Mouse (Mus musculus) T-helper 1 cell (primary cell): Measurements from ENCODE around the gene Rhog.
"Not testable (repeated sequence)": the region's sequence is repeated elsewhere in the genome, so short reads cannot be mapped to it uniquely, and the experiment has no call there.

ENCODE experiments used
- in situ Hi-C: fragments of 300-600 bp; cut with MboI, MseI; formaldehyde crosslinking; loops from one replicate; pipeline ENCODE4 v1.15.1; 2025; ENCODE audit warnings: high pct_unique_total_duplicates

Rhog gene

GRCm38 (mm10) chr7:102255954-102256353 lies at the start of gene Rhog:
Rhog (minus strand) TSS chr7:102256054.
- in situ Hi-C loops: loop anchor here (5.0 kb wide), 1 partner anchor 166 kb away; no protein-coding TSS in a partner anchor

DNA sequence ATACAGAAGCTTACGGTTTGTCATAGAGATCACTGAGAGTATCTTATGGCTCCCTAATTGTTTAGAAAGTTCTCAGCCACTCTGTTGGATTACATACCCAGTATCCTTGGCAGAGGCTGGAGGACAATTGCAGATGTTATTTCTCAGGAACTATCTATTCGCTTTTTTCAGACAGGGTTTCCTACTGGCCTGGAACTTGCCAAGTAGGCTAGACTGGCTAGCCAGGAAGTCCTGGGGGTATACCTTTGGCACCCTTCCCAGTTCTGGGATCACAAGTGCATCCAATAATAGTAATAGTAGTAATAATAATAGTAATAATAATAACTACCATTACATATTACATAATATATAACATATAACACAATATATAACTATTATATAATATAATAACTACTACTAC lies 49.7 kb upstream of the Rhog start:
- in situ Hi-C loops: no loop called here

DNA sequence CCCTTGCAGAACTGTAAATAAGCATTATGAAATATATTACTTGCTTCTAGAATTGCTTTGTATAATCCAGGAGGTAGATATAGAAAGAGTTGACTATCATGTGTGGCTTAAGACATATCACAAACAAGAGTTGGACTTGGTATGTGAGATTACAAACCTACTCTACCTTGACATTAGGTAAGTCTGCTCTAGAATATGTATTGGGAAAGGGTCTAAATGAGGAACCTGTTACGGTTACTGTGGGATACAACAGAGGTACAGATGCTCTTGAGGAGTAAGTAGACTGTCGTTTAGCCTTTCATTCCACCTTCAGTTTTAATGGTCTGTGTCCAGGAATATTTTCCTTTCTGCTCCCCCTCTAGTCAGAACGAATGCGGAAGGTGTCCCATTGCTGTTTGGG lies 46.6 kb upstream of the Rhog start:
- in situ Hi-C loops: no loop called here

GRCm38 (mm10) chr7:102300761-102301160 lies 44.9 kb upstream of the Rhog start:
- in situ Hi-C loops: no loop called here

DNA sequence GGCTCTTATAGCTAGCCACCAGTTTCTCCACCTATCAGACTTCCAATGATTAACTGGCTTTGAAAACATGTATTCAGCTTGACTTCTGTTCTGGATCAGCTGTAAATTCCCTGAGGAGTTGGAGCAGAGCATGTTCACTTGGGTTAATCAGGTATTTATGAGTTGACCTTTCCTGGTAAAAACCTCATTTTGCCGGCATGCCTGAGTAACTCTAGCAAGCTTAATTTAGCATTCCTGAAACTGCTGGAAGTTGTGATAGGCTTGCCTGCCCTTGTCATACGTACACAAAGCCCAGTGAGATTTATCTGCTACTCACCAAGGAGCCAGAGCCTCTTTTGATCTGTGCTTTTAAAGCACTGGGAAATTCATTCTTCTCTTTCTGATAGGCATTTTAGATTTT lies 37.4 kb upstream of the Rhog start:
- in situ Hi-C loops: no loop called here

DNA sequence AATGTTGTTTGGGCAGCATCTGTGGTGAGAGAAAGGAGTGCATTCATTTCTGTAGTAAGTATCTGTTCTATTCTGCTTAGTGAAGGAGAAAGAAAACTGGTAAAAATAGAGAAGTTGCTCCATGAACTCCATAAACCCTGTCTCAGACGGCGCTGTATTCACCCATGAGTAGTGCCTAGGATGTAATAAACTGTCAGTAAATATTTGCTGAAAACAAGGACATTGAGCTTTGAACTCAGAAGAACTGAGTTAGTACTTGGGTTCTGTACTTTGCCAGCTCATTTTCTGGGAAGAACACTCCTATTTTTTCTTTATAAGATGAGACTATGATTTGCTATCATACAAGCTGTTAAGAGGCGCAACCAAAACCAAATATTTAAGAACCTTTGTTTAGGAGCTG lies 36.4 kb upstream of the Rhog start:
- in situ Hi-C loops: no loop called here

DNA sequence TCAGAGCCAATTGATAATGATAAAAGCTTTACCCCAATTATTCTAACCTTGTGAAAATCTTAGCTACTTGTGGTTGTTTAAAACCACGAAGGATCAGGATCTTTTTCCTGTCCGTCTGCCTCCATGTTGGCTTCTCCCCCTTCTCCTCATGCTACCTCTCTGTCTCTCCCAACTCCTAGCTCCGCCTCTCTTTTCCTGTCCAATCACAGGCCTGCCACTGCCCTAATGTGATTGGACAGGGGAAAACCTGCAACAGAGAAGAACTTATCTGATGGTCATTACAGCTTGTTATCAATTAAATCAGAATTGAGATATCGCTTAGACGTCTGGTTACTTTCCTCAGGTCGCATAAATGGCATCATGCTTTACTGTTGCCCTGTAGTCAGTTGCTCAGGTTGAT lies 33.6 kb upstream of the Rhog start:
- in situ Hi-C loops: no loop called here

GRCm38 (mm10) chr7:102282261-102282660 lies 26.4 kb upstream of the Rhog start:
- in situ Hi-C loops: no loop called here

DNA sequence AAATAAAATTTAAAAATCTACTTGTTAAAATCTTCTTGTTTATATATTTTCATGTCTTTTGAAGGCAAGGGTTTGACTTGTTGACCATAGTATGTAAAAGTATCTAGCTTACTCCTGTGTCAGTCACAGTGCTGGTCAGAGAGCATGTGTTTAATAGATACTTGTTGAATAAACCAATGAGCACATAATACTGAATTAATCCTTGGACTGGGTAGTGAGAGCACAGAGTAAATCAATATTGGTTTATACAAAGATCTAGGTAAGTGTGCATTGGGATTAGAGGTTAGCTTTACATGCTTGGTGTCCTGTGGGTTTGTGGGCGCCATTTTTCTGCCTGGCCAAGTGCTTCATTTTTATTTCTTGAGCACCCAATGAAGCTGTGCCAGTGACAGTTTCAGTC lies 25.5 kb upstream of the Rhog start:
- in situ Hi-C loops: no loop called here

- in situ Hi-C loops: no loop called here
Measured at GRCm38 (mm10) chr7:102272422-102272948, 16.6 kb upstream of the Rhog start.

- in situ Hi-C loops: no loop called here
Measured at GRCm38 (mm10) chr7:102268395-102268748, 12.5 kb upstream of the Rhog start.

DNA sequence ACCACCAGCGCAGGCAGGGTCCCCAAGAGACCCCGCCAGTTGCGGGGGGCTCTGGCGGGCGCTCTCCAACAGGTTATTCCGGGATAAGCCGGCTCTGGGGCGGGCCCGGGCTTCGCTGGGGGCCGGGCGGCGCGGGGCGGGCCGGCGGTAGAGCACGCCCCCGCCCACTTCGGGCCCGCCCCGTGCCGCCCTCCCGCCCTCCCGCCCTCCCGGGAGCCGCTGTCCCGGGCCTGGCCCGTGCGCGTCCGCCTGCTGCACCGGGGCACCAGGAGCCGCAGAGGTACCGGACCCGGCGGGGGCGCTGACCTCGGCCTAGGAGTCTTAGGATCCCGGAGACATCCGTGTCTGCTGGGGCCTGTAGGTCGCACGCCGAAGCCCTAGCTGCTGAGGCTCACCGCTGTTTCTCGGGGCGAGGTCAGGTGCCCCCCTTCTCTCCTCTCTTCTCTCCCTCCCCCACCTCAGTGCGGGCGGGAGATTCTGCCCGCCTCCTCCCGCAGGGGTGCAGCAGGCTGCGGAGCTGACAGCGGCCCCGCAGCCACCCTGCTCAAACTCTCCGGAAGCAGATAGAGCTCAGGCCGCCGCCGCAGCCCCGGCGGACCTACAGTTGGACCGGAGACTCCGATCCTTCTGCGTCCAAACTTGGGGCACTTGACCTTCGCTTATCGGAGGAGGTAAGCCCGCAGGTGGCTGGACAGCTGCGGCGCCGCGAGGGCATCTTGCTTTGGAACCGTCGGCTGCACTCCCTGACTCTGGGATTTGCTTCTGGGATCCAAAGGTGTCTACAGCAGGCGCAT lies 11.9 kb upstream of the Rhog start, which contains the start of gene Stim1:
Stim1 (plus strand) TSS at position 206 of the 794 bp plus-strand sequence.
- in situ Hi-C loops: no loop called here

DNA sequence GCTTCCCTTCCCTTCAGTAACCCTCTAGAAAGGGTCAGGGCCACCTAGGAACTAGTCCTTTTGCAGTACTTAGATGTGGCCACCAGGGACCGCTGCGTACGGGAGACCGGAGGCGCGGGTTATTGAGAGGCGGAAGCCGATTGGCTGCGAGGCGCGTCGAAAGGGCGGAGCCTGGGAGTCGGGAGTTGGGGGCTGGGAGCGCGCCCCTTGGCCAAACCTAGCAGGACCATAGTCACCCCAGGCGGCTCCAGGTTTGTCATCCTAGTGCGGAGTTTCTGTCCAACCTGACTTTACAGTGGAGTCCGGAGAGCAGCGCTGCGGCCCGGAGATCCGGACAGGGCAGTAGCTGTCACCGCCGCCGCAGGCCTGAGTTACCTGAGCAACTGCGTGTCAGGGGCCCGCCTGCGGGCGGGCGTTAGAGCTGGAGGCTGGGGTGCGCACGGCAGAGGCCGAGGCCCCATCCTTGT lies 11.3 kb upstream of the Rhog start:
- in situ Hi-C loops: no loop called here

- in situ Hi-C loops: no loop called here
Measured at GRCm38 (mm10) chr7:102266401-102267042, 10.7 kb upstream of the Rhog start.

DNA sequence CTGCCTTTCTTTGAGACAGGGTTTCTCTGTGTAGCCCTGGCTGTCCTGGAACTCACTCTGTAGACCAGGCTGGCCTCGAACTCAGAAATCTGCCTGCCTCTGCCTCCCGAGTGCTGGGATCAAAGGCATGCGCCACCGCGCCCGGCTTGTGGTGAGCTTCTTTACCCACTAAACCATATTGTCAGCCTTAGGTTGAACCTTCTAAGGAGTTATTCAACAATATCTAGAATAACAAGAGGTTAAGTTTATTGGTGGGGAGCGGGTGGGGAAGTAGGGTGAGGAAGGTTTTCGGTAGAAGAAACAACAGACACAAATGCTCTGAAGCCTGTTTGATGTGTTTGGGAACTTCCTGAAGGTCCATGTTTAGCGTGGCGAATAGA lies 10.2 kb upstream of the Rhog start:
- in situ Hi-C loops: not testable (repeated sequence)

- in situ Hi-C loops: no loop called here
Measured at GRCm38 (mm10) chr7:102263020-102263419, 7.2 kb upstream of the Rhog start.

DNA sequence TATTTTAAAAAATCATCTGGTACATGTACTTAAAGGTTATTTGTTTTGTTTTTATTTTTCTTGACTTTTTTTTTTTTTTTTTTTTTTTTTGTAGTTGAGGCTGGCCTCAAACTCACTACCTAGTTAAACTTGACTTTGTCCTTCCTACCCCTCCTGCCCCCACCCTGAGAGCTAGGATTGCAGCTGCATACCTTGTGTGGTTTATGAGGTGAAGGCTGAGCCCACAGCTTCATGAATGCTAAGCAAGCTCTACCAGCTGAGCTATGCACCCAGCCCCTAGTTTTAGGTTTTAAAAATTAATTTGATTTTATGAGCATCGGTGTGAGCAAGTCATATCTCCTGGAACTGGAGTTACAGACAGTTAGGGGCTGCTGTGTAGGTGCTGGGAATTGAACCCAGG lies 4.7 kb upstream of the Rhog start:
- in situ Hi-C loops: no loop called here

DNA sequence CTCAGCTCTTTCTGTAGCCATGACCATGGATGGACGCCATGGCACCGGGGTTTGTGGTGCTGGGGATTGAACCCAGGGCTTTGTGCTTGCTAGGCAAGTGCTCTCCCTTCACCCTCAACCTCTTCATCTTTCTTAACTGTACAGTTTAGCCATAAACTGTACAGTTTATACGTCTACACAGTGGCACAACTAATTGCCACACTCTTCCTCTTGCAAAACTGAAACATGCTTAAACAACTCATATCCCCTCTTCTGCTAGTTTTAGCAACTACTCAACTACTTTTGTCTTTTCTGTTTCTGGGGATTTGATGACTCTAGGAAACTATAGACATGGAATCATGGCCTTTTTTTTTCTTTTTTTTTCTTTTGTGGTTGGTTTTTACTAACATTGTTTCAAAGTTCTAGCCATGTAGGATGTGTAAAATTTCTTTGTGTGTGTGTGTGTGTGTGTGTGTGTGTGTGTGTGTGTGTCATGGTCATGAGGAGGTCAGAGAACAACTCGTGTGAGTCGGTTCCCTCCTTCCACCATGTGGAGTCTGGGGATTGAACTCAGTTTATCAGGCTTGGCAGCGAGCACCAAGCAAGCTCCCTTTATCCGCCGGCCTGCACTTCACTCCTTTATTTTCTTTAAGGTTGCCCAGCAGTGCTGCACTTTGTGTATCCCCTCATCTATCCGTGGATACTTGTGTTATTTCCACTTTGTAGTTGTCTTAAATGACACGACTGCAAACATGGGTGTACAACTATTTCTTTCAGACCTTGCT lies 4.0 kb upstream of the Rhog start:
- in situ Hi-C loops: loop anchor here (5.0 kb wide), 1 partner anchor 162 kb away; no protein-coding TSS in a partner anchor

DNA sequence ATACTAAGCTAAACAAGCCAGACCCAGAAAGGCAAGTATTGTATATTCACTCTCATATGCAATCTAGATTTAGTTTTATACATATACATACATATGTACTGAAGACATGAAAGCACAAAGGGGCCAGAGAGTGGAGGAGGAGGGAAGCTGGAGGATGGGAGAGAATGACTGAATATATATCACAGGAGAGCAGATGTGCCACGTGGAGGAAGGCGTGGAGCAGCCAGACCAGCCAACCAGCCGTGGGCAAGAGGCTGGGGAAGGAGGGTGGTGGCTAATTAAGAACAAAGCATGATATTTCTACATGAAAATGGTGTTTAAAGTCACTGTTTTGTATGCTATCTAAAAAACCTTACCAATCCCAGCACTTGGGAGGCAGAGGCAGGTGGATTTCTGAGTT lies 2.9 kb upstream of the Rhog start:
- in situ Hi-C loops: loop anchor here (5.0 kb wide), 1 partner anchor 164 kb away; no protein-coding TSS in a partner anchor

DNA sequence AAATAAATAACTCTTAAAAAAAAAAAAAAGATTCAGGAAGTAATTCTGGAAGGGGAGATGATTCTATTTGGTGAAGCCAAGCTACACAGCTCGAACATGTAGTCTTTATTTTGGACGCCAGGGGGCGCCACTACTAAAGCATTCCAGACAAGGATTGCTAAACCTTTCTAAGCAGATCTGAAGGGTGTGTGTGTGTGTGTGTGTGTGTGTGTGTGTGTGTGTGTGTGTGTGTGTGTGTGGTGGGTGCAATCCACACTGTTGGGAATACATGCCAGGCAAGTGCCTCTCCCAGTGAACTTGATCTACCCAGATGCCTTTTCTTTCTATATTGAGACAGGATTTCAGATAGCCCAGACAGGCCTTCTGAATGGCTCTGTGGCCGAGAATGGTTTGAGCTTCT lies 2.3 kb upstream of the Rhog start:
- in situ Hi-C loops: loop anchor here (5.0 kb wide), 1 partner anchor 164 kb away; no protein-coding TSS in a partner anchor

DNA sequence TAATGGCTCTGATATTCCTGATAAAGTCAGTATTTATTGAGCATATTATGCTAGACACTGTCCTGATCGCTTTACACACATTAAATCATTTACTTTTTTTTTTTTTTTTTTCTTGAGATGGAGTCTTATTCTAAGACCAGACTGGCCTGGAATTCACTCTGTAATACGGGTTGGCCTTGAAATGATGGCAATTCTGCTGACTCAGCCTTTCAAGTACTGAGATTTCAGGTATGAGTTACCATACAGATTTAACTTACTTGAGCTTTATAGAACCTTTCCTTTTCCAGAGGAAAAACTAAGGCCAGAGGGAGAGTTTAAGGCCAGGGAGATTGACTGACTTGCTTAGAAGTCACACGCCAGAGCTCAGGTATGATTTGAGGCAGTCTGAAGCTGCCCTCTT lies 782 bp upstream of the Rhog start:
- in situ Hi-C loops: loop anchor here (5.0 kb wide), 1 partner anchor 166 kb away; no protein-coding TSS in a partner anchor

DNA sequence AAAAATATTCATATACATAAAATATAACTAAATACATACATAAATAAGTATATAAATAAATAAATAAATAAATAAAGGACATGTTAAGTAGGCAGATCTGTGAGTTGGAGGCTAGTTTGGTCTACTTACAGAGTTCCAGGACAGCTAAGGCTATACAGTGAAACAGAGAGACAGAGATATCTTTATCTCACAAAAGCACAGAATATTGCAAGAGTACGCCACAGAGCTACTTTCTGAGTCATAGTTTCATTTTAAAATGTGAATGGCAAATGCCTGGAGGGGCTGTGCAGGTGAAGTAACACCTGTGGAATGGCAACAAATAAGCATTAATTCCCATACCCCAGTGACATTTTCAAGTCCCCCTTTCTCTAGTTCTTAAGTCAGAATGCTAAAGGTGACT lies 2.2 kb downstream of the Rhog start:
- in situ Hi-C loops: no loop called here
